Mouse (Mus musculus) embryonic facial prominence, embryonic 13.5 days (tissue): ENCODE data around the gene Cnn2. TPM values are rescaled to one million over a fixed set of nuclear protein-coding genes. Genes with fewer than 3 reads are reported as not detected.

Experiments
- ATAC-seq: fragments of 200-750 bp; cut with Nextera tagmentation; 2 replicates; pipeline ENCODE4 v1.8.0; 2017; ENCODE audit warnings: low read depth; ENCODE audit not compliant: insufficient number of reproducible peaks, insufficient read depth, low FRiP score, low TSS enrichment
- H3K27ac ChIP-seq: fragments of 300-500 bp; sonication (generic); 2 replicates; pipeline ENCODE4 v1.5.1; 2015; ENCODE audit warnings: moderate library complexity, mild to moderate bottlenecking, inconsistent platforms
- H3K27me3 ChIP-seq: fragments of 300-500 bp; sonication (generic); 2 replicates; pipeline ENCODE4 v1.6.1; 2015; ENCODE audit warnings: mild to moderate bottlenecking, inconsistent platforms
- H3K36me3 ChIP-seq: fragments of 300-500 bp; sonication (generic); 2 replicates; pipeline ENCODE4 v1.6.1; 2015; ENCODE audit warnings: mild to moderate bottlenecking, inconsistent platforms
- H3K4me1 ChIP-seq: fragments of 300-500 bp; sonication (generic); 2 replicates; pipeline ENCODE4 v1.6.1; 2015; ENCODE audit warnings: inconsistent platforms
- H3K4me2 ChIP-seq: fragments of 300-500 bp; sonication (generic); 2 replicates; pipeline ENCODE4 v1.6.1; 2015; ENCODE audit warnings: moderate library complexity, mild to moderate bottlenecking, inconsistent platforms
- H3K4me3 ChIP-seq: fragments of 300-500 bp; sonication (generic); 2 replicates; pipeline ENCODE4 v1.5.1; 2015; ENCODE audit warnings: mild to moderate bottlenecking, inconsistent platforms
- H3K9ac ChIP-seq: fragments of 300-500 bp; sonication (generic); 2 replicates; pipeline ENCODE4 v1.6.1; 2015; ENCODE audit warnings: mild to moderate bottlenecking, inconsistent platforms
- H3K9me3 ChIP-seq: fragments of 300-500 bp; sonication (generic); 2 replicates; pipeline ENCODE4 v1.6.1; 2016; ENCODE audit warnings: inconsistent platforms
- WGBS: fragments of 180-500 bp; shearing (Covaris S2); methylation state at CpG from one replicate; pipeline ENCODE4 v1.1.7; 2015; ENCODE audit warnings: mixed read lengths; 5-methylcytosine and 5-hydroxymethylcytosine counted together
- polyA plus RNA-seq: library from polyadenylated mRNA; unstranded; fragments of >200 nt; fragmentation: Nextera tagmentation; extraction: Ambion mirVana; gene quantifications from 2 replicates; pipeline ENCODE4 v1.2.1, GENCODE M21; 2015

Cnn2 gene
- polyA plus RNA-seq, 1 experiment from 2014 or later, result 319 TPM

- Histone ChIP-seq H3K4me3 (no peak overlapping the region), H3K27me3 (peaks cover 53% of the 10 kb centered on the region), H3K36me3 (peaks cover 20% of the 10 kb centered on the region), H3K9ac (no peak overlapping the region), H3K9me3 (peaks cover 9% of the 10 kb centered on the region), H3K27ac (no peak overlapping the region), H3K4me2 (no peak overlapping the region), H3K4me1 (peaks cover 6% of the 10 kb centered on the region; the same call in 1 of the 2 replicates)
- no peak for ATAC-seq
- WGBS, result 88% methylated on average over 6 of the region's 6 CpGs
Observed at GRCm38 (mm10) chr10:80011740-80012139, 23.4 kb downstream of the Cnn2 start.

GRCm38 (mm10) chr10:80013609-80014008 is 25.2 kb downstream of the Cnn2 start:
- 22% methylated on average over 25 of the region's 25 CpGs for WGBS
- H3K9ac ChIP-seq, result no peak overlapping the region

GRCm38 (mm10) chr10:80014484-80015290 is 26.3 kb downstream of the Cnn2 start:
- WGBS, result 21% methylated on average over 28 of the region's 28 CpGs
- ATAC-seq, result no peak
- H3K4me3 ChIP-seq, result no peak overlapping the region
- peaks cover 18% of the 10 kb centered on the region for H3K36me3 ChIP-seq
- peaks cover 76% of the 10 kb centered on the region for H3K27me3 ChIP-seq
- H3K9ac ChIP-seq, result 0 out of 2 replicates have a peak overlapping the region, but pooled peaks have one; percentile 38
- H3K27ac ChIP-seq, result no peak overlapping the region
- H3K9me3 ChIP-seq, result peaks cover 9% of the 10 kb centered on the region
- H3K4me2 ChIP-seq, result no peak overlapping the region
- peaks cover 18% of the 10 kb centered on the region for H3K4me1 ChIP-seq

More at GRCm38 (mm10) chr10:80013609-80014008, 25.2 kb downstream of the Cnn2 start:
- Histone ChIP-seq H3K4me3 (peak overlapping the region; percentile 1; the same call in 1 of the 2 replicates), H3K4me2 (no peak overlapping the region), H3K4me1 (peaks cover 7% of the 10 kb centered on the region), H3K9me3 (peaks cover 9% of the 10 kb centered on the region), H3K27ac (no peak overlapping the region), H3K36me3 (peaks cover 20% of the 10 kb centered on the region), H3K27me3 (peaks cover 65% of the 10 kb centered on the region)
- ATAC-seq, result no peak

GRCm38 (mm10) chr10:80015583-80015982 is 27.2 kb downstream of the Cnn2 start:
- WGBS, result 79% methylated on average over 10 of the region's 10 CpGs
- Histone ChIP-seq H3K27me3 (peaks cover 85% of the 10 kb centered on the region), H3K27ac (no peak overlapping the region), H3K4me1 (peaks cover 27% of the 10 kb centered on the region), H3K4me2 (no peak overlapping the region), H3K9ac (no peak overlapping the region), H3K36me3 (peaks cover 10% of the 10 kb centered on the region), H3K9me3 (peaks cover 5% of the 10 kb centered on the region; the same call in 1 of the 2 replicates), H3K4me3 (no peak overlapping the region)
- no peak for ATAC-seq

- H3K4me1 ChIP-seq, result peaks cover 27% of the 10 kb centered on the region
- H3K4me3 ChIP-seq, result no peak within 1 kb of the TSS
- 60% methylated on average over 11 of the region's 11 CpGs for WGBS
- peaks cover 85% of the 10 kb centered on the region for H3K27me3 ChIP-seq
- no peaks in the 10 kb centered on the region for H3K9me3 ChIP-seq
- H3K36me3 ChIP-seq, result peaks cover 2% of the 10 kb centered on the region; the same call in 1 of the 2 replicates
- ATAC-seq, result no peak
- no peak within 1 kb of the TSS for H3K4me2 ChIP-seq
- no peak within 1 kb of the TSS for H3K27ac ChIP-seq
- no peak within 1 kb of the TSS; the same call in 1 of the 2 replicates for H3K9ac ChIP-seq
Observed at GRCm38 (mm10) chr10:80016511-80016910, 28.1 kb downstream of the Cnn2 start, which contains the start of gene Arhgap45. Gene Arhgap45, plus strand, starts transcription at chr10:80016653.

GRCm38 (mm10) chr10:80016931-80017330 is 28.5 kb downstream of the Cnn2 start:
- Histone ChIP-seq H3K9me3 (no peaks in the 10 kb centered on the region), H3K27ac (no peak overlapping the region), H3K4me2 (no peak overlapping the region), H3K36me3 (no peaks in the 10 kb centered on the region), H3K4me1 (peaks cover 27% of the 10 kb centered on the region), H3K27me3 (peaks cover 80% of the 10 kb centered on the region), H3K9ac (no peak overlapping the region), H3K4me3 (no peak overlapping the region)
- no peak for ATAC-seq
- 92% methylated on average over 10 of the region's 10 CpGs for WGBS

- ATAC-seq, result no peak
- Histone ChIP-seq H3K9ac (no peak overlapping the region; the same call in 1 of the 2 replicates), H3K9me3 (no peaks in the 10 kb centered on the region), H3K4me3 (no peak overlapping the region), H3K27me3 (peaks cover 76% of the 10 kb centered on the region), H3K36me3 (no peaks in the 10 kb centered on the region), H3K4me1 (peaks cover 27% of the 10 kb centered on the region), H3K27ac (no peak overlapping the region), H3K4me2 (no peak overlapping the region)
- WGBS, result 65% methylated on average over 3 of the region's 3 CpGs
Observed at GRCm38 (mm10) chr10:80017361-80017760, 29.0 kb downstream of the Cnn2 start.

GRCm38 (mm10) chr10:80017771-80018170 is 29.4 kb downstream of the Cnn2 start:
- H3K27me3 ChIP-seq, result peaks cover 72% of the 10 kb centered on the region
- no peak for ATAC-seq
- 79% methylated on average over 14 of the region's 14 CpGs for WGBS

GRCm38 (mm10) chr10:80018739-80019297 is 30.4 kb downstream of the Cnn2 start:
- no peak for ATAC-seq

More at GRCm38 (mm10) chr10:80017771-80018170, 29.4 kb downstream of the Cnn2 start:
- Histone ChIP-seq H3K9me3 (no peaks in the 10 kb centered on the region), H3K4me3 (no peak overlapping the region), H3K4me1 (peaks cover 27% of the 10 kb centered on the region), H3K27ac (no peak overlapping the region), H3K36me3 (no peaks in the 10 kb centered on the region), H3K9ac (no peak overlapping the region; the same call in 1 of the 2 replicates), H3K4me2 (no peak overlapping the region)

GRCm38 (mm10) chr10:80019471-80020131 is 31.2 kb downstream of the Cnn2 start:
- Histone ChIP-seq H3K36me3 (no peaks in the 10 kb centered on the region), H3K27ac (no peak overlapping the region), H3K9ac (peak overlapping the region; percentile 52; the same call in 1 of the 2 replicates), H3K27me3 (peaks cover 54% of the 10 kb centered on the region), H3K4me3 (peak overlapping the region; percentile 14), H3K9me3 (no peaks in the 10 kb centered on the region), H3K4me2 (peak overlapping the region; percentile 44), H3K4me1 (peaks cover 24% of the 10 kb centered on the region)
- 8% methylated on average over 20 of the region's 20 CpGs for WGBS
- peak; percentile 28 for ATAC-seq

More at GRCm38 (mm10) chr10:80018739-80019297, 30.4 kb downstream of the Cnn2 start:
- Histone ChIP-seq H3K36me3 (no peaks in the 10 kb centered on the region), H3K4me3 (no peak overlapping the region; the same call in 1 of the 2 replicates), H3K4me2 (peak overlapping the region; percentile 26), H3K9me3 (no peaks in the 10 kb centered on the region), H3K9ac (peak overlapping the region; percentile 27; the same call in 1 of the 2 replicates), H3K27ac (no peak overlapping the region), H3K4me1 (peaks cover 24% of the 10 kb centered on the region), H3K27me3 (peaks cover 62% of the 10 kb centered on the region)
- 9% methylated on average over 15 of the region's 15 CpGs for WGBS

GRCm38 (mm10) chr10:80020191-80020590 is 31.8 kb downstream of the Cnn2 start:
- Histone ChIP-seq H3K36me3 (no peaks in the 10 kb centered on the region), H3K27ac (no peak overlapping the region), H3K4me2 (peak overlapping the region; percentile 44), H3K4me1 (peaks cover 24% of the 10 kb centered on the region), H3K9me3 (no peaks in the 10 kb centered on the region), H3K9ac (0 out of 2 replicates have a peak overlapping the region, but pooled peaks have one; percentile 52), H3K4me3 (peak overlapping the region; percentile 14; the same call in 1 of the 2 replicates), H3K27me3 (peaks cover 48% of the 10 kb centered on the region)
- ATAC-seq, result no peak
- WGBS, result 31% methylated on average over 11 of the region's 11 CpGs
